Mouse (Mus musculus) megakaryocyte, embryonic 14.5 days (primary cell): ENCODE measurements around the gene Fbxo31.

ENCODE experiments used
- FLI1 ChIP-seq: IDR thresholded peaks from 2 replicates; pipeline ENCODE4 v1.6.1; 2012; ENCODE audit warnings: low read length, inconsistent platforms, mixed read lengths
- GATA1 ChIP-seq: IDR thresholded peaks from 3 replicates; pipeline ENCODE4 v1.6.1; 2012; ENCODE audit warnings: mixed read lengths, low read length, inconsistent platforms, borderline replicate concordance

- TF ChIP-seq GATA1, result no peak
- no peak for TF ChIP-seq FLI1
These were observed 34.3 kb downstream of the Fbxo31 start, which contains the start of gene 1700018B08Rik for GRCm38 (mm10) chr8:121544276-121544785.
